Mouse (Mus musculus) MEL (cell line): ENCODE results near the gene Mgst3. TPM values are rescaled to one million over a fixed set of nuclear protein-coding genes. Genes with fewer than 3 reads are reported as not detected.

Experiments
- DNase-seq: peaks from one replicate; pipeline ENCODE4 v3.0.0; 2011; ENCODE audit warnings: low read depth, low spot score
- H3K27ac ChIP-seq: 2 replicates; pipeline ENCODE4 v1.5.1; 2012; ENCODE audit warnings: low read depth, mild to moderate bottlenecking, control low read depth, low read length, moderate library complexity; ENCODE audit not compliant: control insufficient read depth
- H3K27me3 ChIP-seq, 2 experiments: fragments of 150-350 bp in 1 of 2; sonication (generic) in 1 of 2; 2 replicates each; pipeline ENCODE4 v1.6.1; 2012; ENCODE audit warnings: low read length in 2 of 2, mild to moderate bottlenecking in 2 of 2, improper control_type of control experiment in 1 of 2, moderate library complexity in 1 of 2; ENCODE audit not compliant: insufficient read depth in 2 of 2, control insufficient read depth in 1 of 2
- H3K36me3 ChIP-seq, 2 experiments: 2 replicates each; pipeline ENCODE4 v1.6.1; 2012 to 2014; ENCODE audit warnings: low read length in 2 of 2, improper control_type of control experiment in 1 of 2, inconsistent platforms in 1 of 2, mild to moderate bottlenecking in 1 of 2; ENCODE audit not compliant: insufficient read depth in 2 of 2, control insufficient read depth in 1 of 2
- H3K4me1 ChIP-seq, 2 experiments: fragments of 150-350 bp in 1 of 2; sonication (generic) in 1 of 2; 2 replicates each; pipeline ENCODE4 v1.6.1; 2012; ENCODE audit warnings: low read length in 2 of 2, improper control_type of control experiment in 1 of 2, mild to moderate bottlenecking in 1 of 2; ENCODE audit not compliant: insufficient read depth in 2 of 2, control insufficient read depth in 1 of 2
- H3K4me3 ChIP-seq, 2 experiments: fragments of 150-350 bp in 1 of 2; sonication (generic) in 1 of 2; 2 replicates each; pipeline ENCODE4 v1.5.1; 2012; ENCODE audit warnings: low read depth in 2 of 2, low read length in 2 of 2, mild to moderate bottlenecking in 2 of 2, moderate library complexity in 2 of 2, control low read depth in 1 of 2, improper control_type of control experiment in 1 of 2; ENCODE audit not compliant: control insufficient read depth in 1 of 2, insufficient read depth in 1 of 2
- H3K79me2 ChIP-seq: 2 replicates; pipeline ENCODE4 v1.6.1; 2012; ENCODE audit warnings: mild to moderate bottlenecking, low read length, moderate library complexity; ENCODE audit not compliant: control insufficient read depth, poor library complexity, insufficient read depth
- H3K9ac ChIP-seq: 2 replicates; pipeline ENCODE4 v1.6.1; 2012; ENCODE audit warnings: low read depth, mild to moderate bottlenecking, control low read depth, low read length, moderate library complexity; ENCODE audit not compliant: control insufficient read depth, poor library complexity, severe bottlenecking
- H3K9me3 ChIP-seq: fragments of 150-350 bp; sonication (generic); replicated peaks from 2 replicates; pipeline ENCODE4 v1.6.1; 2012; ENCODE audit warnings: mild to moderate bottlenecking, low read length, improper control_type of control experiment, moderate library complexity; ENCODE audit not compliant: insufficient read depth
- BHLHE40 ChIP-seq: IDR thresholded peaks from 2 replicates; pipeline ENCODE4 v1.6.1; 2012; ENCODE audit warnings: low read depth, mild to moderate bottlenecking, inconsistent platforms, low read length, improper control_type of control experiment, borderline replicate concordance
- CHD1 ChIP-seq: IDR thresholded peaks from 2 replicates; pipeline ENCODE4 v1.6.1; 2012; ENCODE audit warnings: low read depth, mild to moderate bottlenecking, inconsistent platforms, low read length, improper control_type of control experiment
- CHD2 ChIP-seq: IDR thresholded peaks from 2 replicates; pipeline ENCODE4 v1.6.1; 2011; ENCODE audit warnings: low read length, improper control_type of control experiment
- CTCF ChIP-seq, 3 experiments: IDR thresholded peaks in 2 of 3; conservative IDR thresholded peaks in 1 of 3; 2 replicates each; pipeline ENCODE4 v1.5.1; 2011 to 2012; ENCODE audit warnings: low read length in 3 of 3, low read depth in 2 of 3, mild to moderate bottlenecking in 2 of 3, improper control_type of control experiment in 1 of 3, inconsistent platforms in 1 of 3, mixed read lengths in 1 of 3, moderate library complexity in 1 of 3; ENCODE audit not compliant: control insufficient read depth in 1 of 3, insufficient read depth in 1 of 3, poor library complexity in 1 of 3, severe bottlenecking in 1 of 3
- ELF1 ChIP-seq: IDR thresholded peaks from 2 replicates; pipeline ENCODE4 v1.6.1; 2014; ENCODE audit warnings: low read depth, mild to moderate bottlenecking, inconsistent platforms, low read length, improper control_type of control experiment, moderate library complexity
- ETS1 ChIP-seq: IDR thresholded peaks from 2 replicates; pipeline ENCODE4 v1.6.1; 2012; ENCODE audit warnings: low read depth, mild to moderate bottlenecking, inconsistent platforms, low read length, improper control_type of control experiment, moderate library complexity
- GABPA ChIP-seq: IDR thresholded peaks from 2 replicates; pipeline ENCODE4 v1.6.1; 2012; ENCODE audit warnings: low read depth, mild to moderate bottlenecking, inconsistent platforms, low read length, improper control_type of control experiment, moderate library complexity
- GATA1 ChIP-seq: IDR thresholded peaks from 2 replicates; pipeline ENCODE4 v1.6.1; 2011; ENCODE audit warnings: low read depth, low read length, improper control_type of control experiment
- JUND ChIP-seq: IDR thresholded peaks from 2 replicates; pipeline ENCODE4 v1.6.1; 2011; ENCODE audit warnings: low read depth, mild to moderate bottlenecking, improper control_type of control experiment, low read length
- KAT2A ChIP-seq: conservative IDR thresholded peaks from 2 replicates; pipeline ENCODE4 v1.6.1; 2012; ENCODE audit warnings: low read depth, low read length, improper control_type of control experiment, inconsistent platforms
- MAFK ChIP-seq: IDR thresholded peaks from 2 replicates; pipeline ENCODE4 v1.6.1; 2011; ENCODE audit warnings: low read depth, mild to moderate bottlenecking, low read length, improper control_type of control experiment, borderline replicate concordance
- MAX ChIP-seq: IDR thresholded peaks from 2 replicates; pipeline ENCODE4 v1.6.1; 2011; ENCODE audit warnings: low read length, improper control_type of control experiment
- MYC ChIP-seq: IDR thresholded peaks from 2 replicates; pipeline ENCODE4 v1.6.1; 2011; ENCODE audit warnings: low read depth, mild to moderate bottlenecking, low read length, improper control_type of control experiment, moderate library complexity
- NELFE ChIP-seq: IDR thresholded peaks from 2 replicates; pipeline ENCODE4 v1.6.1; 2011; ENCODE audit warnings: low read depth, low read length, improper control_type of control experiment
- POLR2AphosphoS5 ChIP-seq: IDR thresholded peaks from 2 replicates; pipeline ENCODE4 v1.6.1; 2012; ENCODE audit warnings: low read depth, borderline replicate concordance, mild to moderate bottlenecking, inconsistent platforms, low read length, moderate library complexity, mixed read lengths
- SIN3A ChIP-seq: IDR thresholded peaks from 2 replicates; pipeline ENCODE4 v1.6.1; 2012; ENCODE audit warnings: low read length, improper control_type of control experiment, inconsistent platforms
- SMC3 ChIP-seq: IDR thresholded peaks from 2 replicates; pipeline ENCODE4 v1.6.1; 2011; ENCODE audit warnings: low read depth, low read length, improper control_type of control experiment
- TBP ChIP-seq: IDR thresholded peaks from 2 replicates; pipeline ENCODE4 v1.8.0; 2011; ENCODE audit warnings: low read depth, low read length, improper control_type of control experiment
- ZNF384 ChIP-seq: IDR thresholded peaks from 2 replicates; pipeline ENCODE4 v1.6.1; 2012; ENCODE audit warnings: low read depth, mild to moderate bottlenecking, inconsistent platforms, low read length, improper control_type of control experiment
- polyA plus RNA-seq, 2 experiments: library from polyadenylated mRNA; stranded (reverse) in 1 of 2; unstranded in 1 of 2; fragments of >175 nt in 1 of 2; fragments of >200 nt in 1 of 2; gene quantifications; 2 replicates each; pipeline versions ENCODE4 v1.2.1 to v1.2.4; 2012; ENCODE audit warnings: low replicate concordance in 2 of 2, low read depth in 1 of 2; ENCODE audit not compliant: insufficient read length in 2 of 2, insufficient read depth in 1 of 2, missing spikeins in 1 of 2
- total RNA-seq: library from RNA; depleted of rRNA; stranded (reverse); fragments of 300-350 nt; gene quantifications from 2 replicates; pipeline ENCODE4 v1.2.3, GENCODE M21; 2012

The Mgst3 gene
- total and polyA plus RNA-seq, 3 experiments = 17.0 to 33.2 TPM; not detected in 1

- Histone ChIP-seq H3K79me2 (no peaks in the 10 kb centered on the region), H3K27ac (peak overlapping the region; percentile 75; the same call in 1 of the 2 replicates), H3K4me3 (no peak overlapping the region), H3K27me3 (no peaks in the 10 kb centered on the region), H3K9ac (no peak overlapping the region), H3K36me3 (peaks cover 0 to 27% of the 10 kb centered on the region in 2 experiments; a peak in 2 of 4 replicates), H3K4me1 (peaks cover 16 to 30% of the 10 kb centered on the region in 2 experiments), H3K9me3 (no peaks in the 10 kb centered on the region)
- DNase-seq = no peak
- TF ChIP-seq NELFE = no peak
- no peak for TF ChIP-seq ETS1
- no peak for TF ChIP-seq MYC
- TF ChIP-seq GATA1 = no peak
- TF ChIP-seq KAT2A = no peak
- no peak for TF ChIP-seq MAX
- TF ChIP-seq SMC3 = no peak
- no peak for TF ChIP-seq SIN3A
- no peak for TF ChIP-seq BHLHE40
- no peak for TF ChIP-seq POLR2AphosphoS5
- no peak for TF ChIP-seq MAFK
- TF ChIP-seq CHD1 = no peak
Measured at GRCm38 (mm10) chr1:167383178-167383577, 10.5 kb downstream of the Mgst3 start.

GRCm38 (mm10) chr1:167382763-167383162, 10.9 kb downstream of the Mgst3 start:
- Histone ChIP-seq H3K9ac (no peak overlapping the region), H3K36me3 (peaks cover 0 to 27% of the 10 kb centered on the region in 2 experiments; a peak in 2 of 4 replicates), H3K79me2 (no peaks in the 10 kb centered on the region), H3K4me1 (peaks cover 16 to 30% of the 10 kb centered on the region in 2 experiments), H3K9me3 (no peaks in the 10 kb centered on the region), H3K4me3 (no peak overlapping the region)
- no peak for DNase-seq
- no peak for TF ChIP-seq TBP
- TF ChIP-seq CHD1 = no peak
- no peak for TF ChIP-seq JUND
- no peak for TF ChIP-seq CHD2
- no peak for TF ChIP-seq CTCF (IDR thresholded peaks at IDR 0.05 in 2 of 3, conservative IDR thresholded peaks at IDR 0.05 in 1 of 3; ENCODE audit: control insufficient read depth in 1 of 3, insufficient read depth in 1 of 3, low read depth in 2 of 3, low read length in 3 of 3, poor library complexity in 1 of 3, severe bottlenecking in 1 of 3)
- TF ChIP-seq MYC = no peak
- TF ChIP-seq ZNF384 = no peak
- no peak for TF ChIP-seq NELFE
- no peak for TF ChIP-seq ELF1
- TF ChIP-seq GABPA = no peak
- TF ChIP-seq, all 39 proteins: peak for 0
- Histone ChIP-seq H3K27ac (no peak overlapping the region), H3K27me3 (no peaks in the 10 kb centered on the region)
